Mouse (Mus musculus) liver, embryonic 13.5 days (tissue): ENCODE data around the gene Ccdc3. TPM values are rescaled to one million over a fixed set of nuclear protein-coding genes. Genes with fewer than 3 reads are reported as not detected.
"Not testable (repeated sequence)": the region's sequence is repeated elsewhere in the genome, so short reads cannot be mapped to it uniquely, and the experiment has no call there.

Experiments used
- ATAC-seq: fragments of 200-750 bp; cut with Nextera tagmentation; 2 replicates; pipeline ENCODE4 v1.8.0; 2017; ENCODE audit warnings: low read depth, mild to moderate bottlenecking, moderate number of reproducible peaks, moderate library complexity
- DNase-seq: peaks from one replicate; pipeline ENCODE4 v3.0.0; 2022
- H3K27ac ChIP-seq: fragments of 300-500 bp; sonication (generic); 2 replicates; pipeline ENCODE4 v1.5.1; 2015; ENCODE audit warnings: moderate library complexity, mild to moderate bottlenecking, inconsistent platforms
- H3K27me3 ChIP-seq: fragments of 300-500 bp; sonication (generic); 2 replicates; pipeline ENCODE4 v1.6.1; 2015; ENCODE audit warnings: mild to moderate bottlenecking, inconsistent platforms
- H3K36me3 ChIP-seq: fragments of 300-500 bp; sonication (generic); 2 replicates; pipeline ENCODE4 v1.6.1; 2015; ENCODE audit warnings: mild to moderate bottlenecking, inconsistent platforms
- H3K4me1 ChIP-seq: fragments of 300-500 bp; sonication (generic); replicated peaks from 2 replicates; pipeline ENCODE4 v1.6.1; 2015; ENCODE audit warnings: inconsistent platforms
- H3K4me2 ChIP-seq: fragments of 300-500 bp; sonication (generic); 2 replicates; pipeline ENCODE4 v1.6.1; 2015; ENCODE audit warnings: inconsistent platforms, mild to moderate bottlenecking, moderate library complexity
- H3K4me3 ChIP-seq: fragments of 300-500 bp; sonication (generic); replicated peaks from 2 replicates; pipeline ENCODE4 v1.5.1; 2015; ENCODE audit warnings: mild to moderate bottlenecking, inconsistent platforms
- H3K9ac ChIP-seq: fragments of 300-500 bp; sonication (generic); 2 replicates; pipeline ENCODE4 v1.6.1; 2015; ENCODE audit warnings: mild to moderate bottlenecking, inconsistent platforms
- H3K9me3 ChIP-seq: fragments of 300-500 bp; sonication (generic); replicated peaks from 2 replicates; pipeline ENCODE4 v1.6.1; 2016; ENCODE audit warnings: inconsistent platforms
- WGBS: fragments of 180-500 bp; shearing (Covaris S2); methylation state at CpG from one replicate; pipeline ENCODE4 v1.1.7; 2015; ENCODE audit not compliant: insufficient replicate concordance; 5-methylcytosine and 5-hydroxymethylcytosine counted together
- polyA plus RNA-seq: library from polyadenylated mRNA; unstranded; fragments of >200 nt; fragmentation: Nextera tagmentation; extraction: Ambion mirVana; gene quantifications from 2 replicates; pipeline ENCODE4 v1.2.1, GENCODE M21; 2015

The Ccdc3 gene
- polyA plus RNA-seq: 4.0 and 5.1 TPM in 2 replicates

DNA sequence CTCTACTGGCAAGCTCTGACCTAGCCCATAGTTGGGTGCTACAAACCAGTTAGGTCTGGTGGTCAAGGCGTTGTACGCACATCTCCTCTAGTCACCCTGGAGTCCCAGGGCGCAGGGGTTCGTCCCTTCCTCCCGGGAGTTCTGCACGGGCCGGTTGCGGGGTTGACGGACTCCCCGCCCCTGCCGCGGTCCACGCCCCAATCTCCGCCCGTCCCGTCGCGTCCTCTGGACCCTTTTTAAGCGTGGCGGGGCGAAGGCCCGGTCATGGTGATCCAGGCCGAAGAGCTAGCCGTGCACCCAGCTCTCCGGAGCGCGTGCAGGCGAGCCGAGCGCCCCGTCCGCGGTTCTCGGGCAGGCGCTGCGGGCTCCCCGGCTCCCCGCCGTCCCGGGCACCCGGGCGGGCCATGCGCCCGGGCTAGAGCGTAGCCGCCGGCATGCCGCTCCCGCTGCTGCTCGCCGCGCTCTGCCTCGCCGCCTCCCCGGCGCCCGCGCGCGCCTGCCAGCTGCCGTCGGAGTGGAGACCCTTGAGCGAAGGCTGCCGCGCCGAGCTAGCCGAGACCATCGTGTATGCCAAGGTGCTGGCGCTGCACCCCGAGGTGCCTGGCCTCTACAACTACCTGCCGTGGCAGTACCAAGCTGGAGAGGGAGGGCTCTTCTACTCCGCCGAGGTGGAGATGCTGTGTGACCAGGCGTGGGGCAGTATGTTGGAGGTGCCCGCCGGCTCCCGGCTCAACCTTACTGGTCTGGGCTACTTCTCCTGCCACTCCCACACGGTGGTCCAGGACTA lies at the start of gene Ccdc3:
Ccdc3 (plus strand) TSS at position 277 of the 787 bp plus-strand sequence.
- Histone ChIP-seq H3K9me3 (no peaks in the 10 kb centered on the region), H3K4me2 (peak within 1 kb of the TSS; percentile 52), H3K9ac (peak within 1 kb of the TSS; percentile 23), H3K27ac (no peak within 1 kb of the TSS), H3K4me1 (peaks cover 6% of the 10 kb centered on the region; the same call in 1 of the 2 replicates), H3K36me3 (no peaks in the 10 kb centered on the region), H3K4me3 (peak within 1 kb of the TSS; percentile 51), H3K27me3 (peaks cover 58% of the 10 kb centered on the region)
- WGBS: 2% methylated on average over 78 of the region's 78 CpGs
- no peak for DNase-seq
- no peak for ATAC-seq

DNA sequence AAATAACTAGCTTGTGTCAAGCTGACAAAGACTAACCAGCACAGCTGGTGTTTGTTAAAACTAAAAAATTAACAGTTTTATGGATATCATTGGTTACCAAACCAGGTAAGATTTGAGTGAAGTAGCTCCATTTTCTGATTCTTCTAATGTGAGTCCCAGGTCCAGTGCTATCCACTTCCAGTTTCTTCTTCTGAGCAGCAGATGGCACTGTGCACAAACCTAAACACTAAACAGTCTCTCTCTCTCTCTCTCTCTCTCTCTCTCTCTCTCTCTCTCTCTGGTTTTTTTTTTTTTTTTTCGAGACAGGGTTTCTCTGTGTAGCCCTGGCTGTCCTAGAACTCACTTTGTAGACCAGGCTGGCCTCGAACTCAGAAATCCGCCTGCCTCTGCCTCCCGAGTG lies 47.2 kb upstream of the Ccdc3 start:
- H3K27me3 ChIP-seq, H3K27ac ChIP-seq, H3K4me3 ChIP-seq, H3K9ac ChIP-seq, DNase-seq, H3K9me3 ChIP-seq, ATAC-seq, H3K36me3 ChIP-seq, H3K4me1 ChIP-seq, H3K4me2 ChIP-seq: not testable (repeated sequence)
- 58% methylated on average over 4 of the region's 4 CpGs for WGBS

DNA sequence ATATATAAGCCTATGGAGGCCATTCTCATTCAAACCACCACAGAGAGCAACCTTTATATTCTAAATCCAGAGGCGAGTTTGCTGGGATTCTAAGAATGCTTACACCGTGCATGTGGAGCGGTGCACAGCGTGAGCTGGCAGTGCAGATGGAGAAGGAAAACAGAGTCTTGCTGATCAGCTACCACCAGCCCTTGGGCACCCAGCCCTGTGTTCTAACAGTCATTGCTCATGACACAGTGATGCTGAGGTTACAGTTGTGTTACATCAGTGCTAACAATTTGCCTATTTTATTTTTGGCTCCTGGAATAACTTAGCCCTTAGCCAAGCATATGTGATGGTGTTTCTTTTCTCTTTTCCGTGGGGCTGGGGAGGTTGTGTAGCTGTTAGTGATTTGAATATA lies 42.7 kb upstream of the Ccdc3 start:
- H3K9ac ChIP-seq: no peak overlapping the region
- WGBS: 75% methylated on average over 5 of the region's 5 CpGs
- H3K27me3 ChIP-seq: peaks cover 25% of the 10 kb centered on the region
- no peak overlapping the region for H3K4me3 ChIP-seq
- DNase-seq: no peak
- no peak for ATAC-seq
- no peak overlapping the region for H3K4me2 ChIP-seq
- no peaks in the 10 kb centered on the region for H3K9me3 ChIP-seq
- no peaks in the 10 kb centered on the region for H3K36me3 ChIP-seq
- H3K27ac ChIP-seq: no peak overlapping the region
- 0 out of 2 replicates have a peak, but pooled peaks cover 4% of the 10 kb centered on the region for H3K4me1 ChIP-seq

DNA sequence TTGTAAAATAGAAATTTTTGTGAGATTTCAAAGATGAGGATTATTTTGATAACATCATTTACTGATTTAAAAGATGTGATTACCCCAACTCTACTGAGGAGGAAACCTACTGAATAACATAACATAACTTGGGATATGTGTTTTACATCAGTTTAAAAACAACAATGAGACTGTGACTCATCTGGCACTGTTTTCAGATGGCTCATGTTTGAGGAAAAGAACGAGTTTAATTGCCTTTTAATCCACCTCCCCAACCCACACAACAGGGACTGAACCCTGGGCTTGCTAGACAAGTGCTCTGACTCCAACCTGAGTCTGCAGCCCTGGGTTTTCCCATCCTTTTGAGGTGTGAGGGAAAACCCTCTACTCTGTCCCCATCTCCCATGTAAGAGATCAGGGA lies 42.3 kb upstream of the Ccdc3 start:
- Histone ChIP-seq H3K9ac (no peak overlapping the region), H3K27ac (no peak overlapping the region), H3K4me3 (no peak overlapping the region), H3K9me3 (no peaks in the 10 kb centered on the region), H3K4me2 (no peak overlapping the region), H3K4me1 (0 out of 2 replicates have a peak, but pooled peaks cover 4% of the 10 kb centered on the region), H3K36me3 (no peaks in the 10 kb centered on the region), H3K27me3 (peaks cover 25% of the 10 kb centered on the region)
- no peak for DNase-seq
- 29% methylated on average over 1 of the region's 1 CpGs for WGBS
- ATAC-seq: no peak

DNA sequence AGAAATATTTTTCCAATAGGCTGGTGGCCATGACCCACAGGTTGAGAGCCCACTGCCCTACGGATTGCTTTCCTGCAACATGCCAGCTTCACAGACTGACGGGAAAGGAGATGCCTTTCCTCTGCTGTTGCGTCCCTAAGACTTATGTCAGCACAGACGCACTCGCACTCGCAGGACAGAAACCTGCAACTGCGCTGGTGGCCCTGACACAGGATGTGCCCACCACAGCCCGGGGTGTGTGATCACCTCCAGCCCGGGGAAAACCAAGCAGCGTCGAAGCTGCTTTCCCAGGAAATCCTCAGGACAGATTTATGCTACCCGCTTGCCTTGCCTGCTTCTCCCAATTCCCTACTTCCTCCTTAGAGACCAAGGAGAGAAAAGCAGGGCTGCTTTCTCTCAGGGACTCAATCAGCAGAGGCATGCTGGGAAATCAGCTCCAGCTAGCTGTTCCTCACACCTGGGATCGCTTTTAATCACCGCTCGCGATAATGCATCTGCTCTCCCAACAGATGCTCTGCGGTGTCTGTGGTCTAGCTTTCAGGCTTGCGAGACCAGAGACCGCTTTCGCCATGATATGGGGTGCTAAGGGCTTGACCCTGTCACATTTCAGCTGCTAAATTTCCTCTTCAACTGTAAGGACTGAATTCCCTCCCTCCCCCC lies 39.7 kb upstream of the Ccdc3 start:
- Histone ChIP-seq H3K27me3 (peaks cover 25% of the 10 kb centered on the region), H3K4me1 (0 out of 2 replicates have a peak, but pooled peaks cover 4% of the 10 kb centered on the region), H3K9me3 (no peaks in the 10 kb centered on the region), H3K4me3 (no peak overlapping the region), H3K4me2 (peak overlapping the region; percentile 30), H3K36me3 (no peaks in the 10 kb centered on the region), H3K9ac (no peak overlapping the region), H3K27ac (no peak overlapping the region)
- no peak for ATAC-seq
- 8% methylated on average over 20 of the region's 20 CpGs for WGBS
- DNase-seq: no peak

DNA sequence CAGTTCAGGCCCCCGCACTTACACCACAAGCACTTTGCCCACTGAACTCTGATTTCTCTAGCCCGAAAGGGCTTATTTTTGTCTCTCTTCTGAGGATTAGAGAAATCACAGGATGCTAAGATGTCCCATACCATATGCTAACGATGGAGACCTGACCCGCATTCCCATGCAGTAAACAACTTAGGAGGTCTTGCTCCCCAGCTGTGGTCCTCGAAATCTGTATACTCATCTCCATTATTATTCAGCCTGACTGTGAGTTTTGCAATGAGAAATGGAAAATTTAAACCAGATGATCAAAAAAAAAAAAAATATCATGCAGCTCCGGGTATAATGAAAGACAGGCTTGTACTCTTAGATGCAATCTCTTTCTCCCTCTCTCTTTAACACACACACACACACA lies 38.4 kb upstream of the Ccdc3 start:
- Histone ChIP-seq H3K27ac (no peak overlapping the region), H3K27me3 (peaks cover 25% of the 10 kb centered on the region), H3K9me3 (no peaks in the 10 kb centered on the region), H3K9ac (no peak overlapping the region), H3K4me2 (no peak overlapping the region), H3K36me3 (no peaks in the 10 kb centered on the region), H3K4me3 (no peak overlapping the region), H3K4me1 (0 out of 2 replicates have a peak, but pooled peaks cover 4% of the 10 kb centered on the region)
- 66% methylated on average over 6 of the region's 6 CpGs for WGBS
- no peak for ATAC-seq
- DNase-seq: no peak

DNA sequence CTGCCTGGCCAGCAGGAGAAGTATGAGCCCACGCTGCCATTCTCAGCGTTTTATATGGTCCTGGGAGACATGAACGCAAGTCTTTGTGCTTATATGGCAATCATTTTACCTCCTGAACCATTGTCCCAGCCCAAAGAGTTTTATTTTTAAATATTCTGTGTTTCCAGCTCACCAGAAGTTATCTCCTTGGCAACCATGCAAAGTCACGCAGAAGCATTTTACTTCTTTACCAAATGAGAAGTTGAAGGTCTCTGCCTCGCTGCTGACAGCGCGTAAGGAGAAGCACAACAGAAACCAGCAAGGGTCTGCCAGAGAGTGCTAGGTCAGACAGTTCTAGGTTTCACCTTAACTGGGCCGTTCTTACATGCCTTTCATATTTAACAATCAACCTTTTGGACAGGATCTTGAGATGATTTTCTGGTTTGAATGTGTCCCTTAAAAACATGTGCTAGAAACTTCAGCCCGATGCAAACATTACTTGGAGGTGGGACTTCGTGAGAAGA lies 35.8 kb upstream of the Ccdc3 start:
- H3K4me1 ChIP-seq: 0 out of 2 replicates have a peak, but pooled peaks cover 4% of the 10 kb centered on the region
- no peaks in the 10 kb centered on the region for H3K9me3 ChIP-seq
- no peak overlapping the region for H3K4me3 ChIP-seq
- no peak overlapping the region for H3K4me2 ChIP-seq
- WGBS: 74% methylated on average over 10 of the region's 10 CpGs
- ATAC-seq (no peak), DNase-seq (no peak)
- no peak overlapping the region for H3K27ac ChIP-seq
- H3K27me3 ChIP-seq: peaks cover 18% of the 10 kb centered on the region
- H3K36me3 ChIP-seq: no peaks in the 10 kb centered on the region
- no peak overlapping the region for H3K9ac ChIP-seq

DNA sequence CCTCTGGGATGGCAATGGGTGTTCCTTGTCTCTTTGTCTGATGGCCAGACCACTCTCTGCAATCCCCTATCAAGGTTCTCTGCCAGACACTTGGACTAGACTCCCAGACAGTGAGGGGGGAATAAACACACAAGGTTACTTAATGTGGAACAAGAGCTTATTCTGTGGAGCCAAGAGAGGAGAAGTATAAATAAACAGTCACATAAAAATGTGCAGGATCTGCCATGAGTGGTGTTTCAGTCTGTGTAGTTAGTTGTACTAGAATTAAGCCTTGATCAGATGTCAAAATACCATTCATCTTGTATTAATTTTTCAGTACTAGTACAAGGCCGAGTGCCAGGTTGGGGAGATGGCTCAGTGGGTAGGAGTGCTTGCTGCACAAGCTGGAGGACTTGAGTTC lies 34.7 kb upstream of the Ccdc3 start:
- Histone ChIP-seq H3K4me2 (no peak overlapping the region), H3K4me1 (0 out of 2 replicates have a peak, but pooled peaks cover 3% of the 10 kb centered on the region), H3K4me3 (no peak overlapping the region), H3K27me3 (peaks cover 8% of the 10 kb centered on the region), H3K9ac (no peak overlapping the region), H3K36me3 (no peaks in the 10 kb centered on the region), H3K9me3 (no peaks in the 10 kb centered on the region), H3K27ac (no peak overlapping the region)
- DNase-seq (no peak), ATAC-seq (no peak)
- 32% methylated on average over 1 of the region's 1 CpGs for WGBS

DNA sequence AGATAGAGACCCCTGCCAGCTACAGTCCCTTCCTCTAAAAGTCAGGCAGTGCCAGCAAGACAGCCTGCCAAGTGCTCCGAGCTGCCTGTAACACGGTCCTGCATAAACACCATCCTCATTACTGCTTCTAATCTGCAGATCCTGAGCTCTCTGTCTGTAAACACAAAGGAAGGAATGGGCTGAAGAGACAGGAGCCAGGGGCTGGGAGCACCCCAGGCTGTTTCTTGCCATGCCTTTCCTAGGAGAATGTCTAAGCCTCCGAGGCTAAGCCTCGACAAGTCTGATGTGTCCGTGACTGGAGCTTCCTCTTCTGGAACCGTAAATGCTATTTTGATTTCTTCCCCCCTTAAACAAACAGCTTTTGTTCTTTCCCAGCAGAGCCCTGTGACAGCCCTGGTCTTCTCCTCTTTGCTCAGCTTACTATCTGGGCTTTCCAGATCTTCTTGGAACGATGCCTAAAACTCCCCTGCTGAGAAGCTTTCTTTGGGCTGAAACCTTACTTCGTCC lies 24.7 kb upstream of the Ccdc3 start:
- peak overlapping the region; percentile 18; the same call in 1 of the 2 replicates for H3K27ac ChIP-seq
- H3K9me3 ChIP-seq: no peaks in the 10 kb centered on the region
- H3K9ac ChIP-seq: no peak overlapping the region
- H3K4me3 ChIP-seq: no peak overlapping the region
- 28% methylated on average over 8 of the region's 8 CpGs for WGBS
- no peak for ATAC-seq
- DNase-seq: no peak
- no peaks in the 10 kb centered on the region for H3K4me1 ChIP-seq
- H3K27me3 ChIP-seq: no peaks in the 10 kb centered on the region
- H3K36me3 ChIP-seq: no peaks in the 10 kb centered on the region
- H3K4me2 ChIP-seq: no peak overlapping the region

DNA sequence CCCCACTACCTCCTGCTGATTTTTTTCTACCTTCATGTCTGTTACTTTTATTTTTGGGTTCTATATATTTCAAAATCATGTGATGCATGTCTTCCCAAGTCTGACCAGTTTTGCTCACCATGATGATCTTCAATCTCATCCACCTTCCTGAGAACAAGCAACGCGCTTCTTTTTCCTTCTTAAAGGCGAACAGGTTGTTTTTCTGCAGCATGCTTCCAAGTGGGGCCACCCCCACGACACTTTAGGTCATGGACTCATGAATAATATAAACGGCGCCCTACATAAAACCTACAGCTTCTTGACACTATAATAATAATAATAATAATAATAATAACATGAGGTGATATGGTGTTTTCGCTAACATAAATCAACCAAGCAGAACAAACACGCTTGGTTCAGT lies 23.2 kb upstream of the Ccdc3 start:
- Histone ChIP-seq H3K4me2 (no peak overlapping the region), H3K4me1 (no peaks in the 10 kb centered on the region), H3K9me3 (no peaks in the 10 kb centered on the region), H3K27me3 (no peaks in the 10 kb centered on the region), H3K27ac (no peak overlapping the region), H3K9ac (no peak overlapping the region), H3K36me3 (no peaks in the 10 kb centered on the region), H3K4me3 (no peak overlapping the region)
- no peak for DNase-seq
- WGBS: 71% methylated on average over 8 of the region's 8 CpGs
- no peak for ATAC-seq

DNA sequence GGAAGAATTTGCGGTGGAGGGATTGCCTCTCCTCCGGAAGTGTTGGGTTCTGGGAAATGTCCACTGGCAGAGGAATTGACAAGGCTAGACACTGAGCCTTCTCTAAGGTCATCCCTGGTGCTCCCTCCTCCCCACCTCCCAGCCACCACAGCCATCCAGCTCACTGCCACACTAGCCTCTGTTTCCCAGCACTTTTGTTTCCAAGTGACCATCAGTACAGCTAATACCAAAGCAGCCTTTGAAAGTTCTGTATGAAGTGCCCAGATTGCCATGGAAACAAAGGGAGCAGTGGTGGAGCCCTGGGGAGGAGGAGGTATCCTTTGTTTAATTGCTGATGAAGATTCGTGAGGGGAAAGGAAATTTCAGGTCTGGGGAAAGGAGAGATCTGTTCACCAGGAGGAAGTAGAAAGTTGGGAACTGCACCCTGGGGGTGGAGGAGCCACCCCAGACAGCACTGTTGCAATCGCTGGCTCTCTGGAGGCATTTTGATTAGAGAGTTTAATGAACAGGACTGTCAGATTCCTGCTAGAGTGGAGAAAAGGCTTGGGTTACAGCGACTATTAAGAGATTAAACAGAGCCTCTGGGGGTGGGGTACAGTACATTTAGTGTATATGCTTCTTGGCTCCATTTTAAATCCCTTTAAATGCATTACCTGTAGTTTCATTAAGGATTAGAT lies 20.6 kb upstream of the Ccdc3 start:
- no peaks in the 10 kb centered on the region for H3K4me1 ChIP-seq
- 30% methylated on average over 5 of the region's 5 CpGs for WGBS
- H3K27ac ChIP-seq: no peak overlapping the region; the same call in 1 of the 2 replicates
- no peak for ATAC-seq
- DNase-seq: no peak
- H3K9ac ChIP-seq: no peak overlapping the region
- no peak overlapping the region for H3K4me3 ChIP-seq
- no peaks in the 10 kb centered on the region for H3K9me3 ChIP-seq
- H3K27me3 ChIP-seq: no peaks in the 10 kb centered on the region
- H3K36me3 ChIP-seq: no peaks in the 10 kb centered on the region
- no peak overlapping the region for H3K4me2 ChIP-seq
